Mouse (Mus musculus) liver, postnatal 0 days (tissue): ENCODE data around the gene Pmm1.
"Not testable (repeated sequence)": the region's sequence is repeated elsewhere in the genome, so short reads cannot be mapped to it uniquely, and the experiment has no call there.

Source experiments
- CTCF ChIP-seq: sonication (generic); IDR thresholded peaks from 2 replicates; pipeline ENCODE4 v1.5.1; 2016; ENCODE audit warnings: antibody characterized with exemption, low read depth
- EP300 ChIP-seq: IDR thresholded peaks from 2 replicates; pipeline ENCODE4 v1.6.1; 2016; ENCODE audit warnings: antibody characterized with exemption, low read depth, mild to moderate bottlenecking

DNA sequence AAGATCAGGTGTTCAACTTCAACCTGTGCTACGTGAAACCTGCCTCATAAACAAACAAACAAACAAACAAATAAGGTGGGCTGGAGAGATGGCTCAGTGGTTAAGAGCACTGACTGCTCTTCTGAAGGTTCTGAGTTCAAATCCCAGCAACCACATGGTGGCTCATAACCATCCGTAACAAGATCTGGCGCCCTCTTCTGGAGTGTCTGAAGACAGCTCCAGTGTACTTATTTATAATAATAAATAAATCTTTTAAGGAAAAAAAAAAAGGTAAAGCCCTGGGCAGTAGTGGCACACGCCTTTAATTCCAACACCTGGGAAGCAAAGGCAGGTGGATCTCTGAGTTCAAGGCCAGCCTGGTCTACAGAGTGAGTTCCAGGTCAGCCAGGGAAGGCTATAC lies 52.0 kb downstream of the Pmm1 start:
- TF ChIP-seq CTCF: peak; percentile 32; the same call in 1 of the 2 replicates
- not testable (repeated sequence) for TF ChIP-seq EP300
